8 mouse cellular contexts compared by ENCODE assay signal in genomic region chrX:12857881-12858755, GRCm38 (mm10).
DNase-seq lines count a peak whose midpoint lies in the region; ATAC-seq lines count a peak whose summit lies in the region.

No protein-coding gene starts in this region.

- peak overlapping the region; percentile 39; the same call in 1 of the 2 replicates for H3K9ac ChIP-seq in midbrain, embryonic 13.5 days (replicated peaks)

- peak overlapping the region; percentile 46 for H3K4me2 ChIP-seq in midbrain, embryonic 13.5 days (replicated peaks)

- peak overlapping the region; percentile 91 for H3K27ac ChIP-seq in midbrain, embryonic 13.5 days

- peaks cover 17% of the 10 kb centered on the region for H3K4me1 ChIP-seq in midbrain, embryonic 13.5 days (replicated peaks)

- peak; percentile 54 for DNase-seq in layer of hippocampus, adult 11-12 months (ENCODE audit: low spot score)
- no peak for DNase-seq in layer of hippocampus, adult 9-10 months (ENCODE audit: low spot score)
- DNase-seq in brain, adult 2 months (ENCODE audit: low read depth, low spot score) = peak; percentile 69
- DNase-seq in frontal cortex, postnatal 25 days (ENCODE audit: low spot score in 2 of 2) = peak; percentile 12 to 15
- peak; percentile 27 for DNase-seq in kidney, adult 11 months
- peak; percentile 9 for DNase-seq in liver
- DNase-seq in thymus, postnatal 0 days (ENCODE audit: low spot score) = peak; percentile 7

- no peaks in the 10 kb centered on the region for H3K36me3 ChIP-seq in midbrain, embryonic 13.5 days

- 24% methylated on average over 17 of the region's 17 CpGs for WGBS in midbrain, embryonic 13.5 days

- H3K9me3 ChIP-seq in midbrain, embryonic 13.5 days = no peaks in the 10 kb centered on the region

- H3K27me3 ChIP-seq in midbrain, embryonic 13.5 days = no peaks in the 10 kb centered on the region

- peak overlapping the region; percentile 24 for H3K4me3 ChIP-seq in midbrain, embryonic 13.5 days (replicated peaks)

- peak; percentile 86 for ATAC-seq in midbrain, embryonic 13.5 days
